Mouse (Mus musculus) heart, embryonic 15.5 days (tissue): ENCODE data around the gene S100a10. TPM values are rescaled to one million over a fixed set of nuclear protein-coding genes. Genes with fewer than 3 reads are reported as not detected.
A peak's percentile ranks its signal among the peaks of the same experiment; 100 is the strongest.

ENCODE experiments used
- ATAC-seq: fragments of 200-750 bp; cut with Nextera tagmentation; replicated peaks from 2 replicates; pipeline ENCODE4 v1.8.0; 2017; ENCODE audit warnings: low read depth, moderate TSS enrichment; ENCODE audit not compliant: insufficient number of reproducible peaks, insufficient read depth, low FRiP score
- H3K27ac ChIP-seq: fragments of 300-500 bp; sonication (generic); 2 replicates; pipeline ENCODE4 v1.5.1; 2015; ENCODE audit warnings: mild to moderate bottlenecking, inconsistent platforms
- H3K27me3 ChIP-seq: fragments of 300-500 bp; sonication (generic); 2 replicates; pipeline ENCODE4 v1.6.1; 2015; ENCODE audit warnings: inconsistent platforms
- H3K36me3 ChIP-seq: fragments of 300-500 bp; sonication (generic); 2 replicates; pipeline ENCODE4 v1.6.1; 2015; ENCODE audit warnings: mild to moderate bottlenecking, inconsistent platforms
- H3K4me1 ChIP-seq: fragments of 300-500 bp; sonication (generic); replicated peaks from 2 replicates; pipeline ENCODE4 v1.6.1; 2015; ENCODE audit warnings: inconsistent platforms
- H3K4me2 ChIP-seq: fragments of 300-500 bp; sonication (generic); 2 replicates; pipeline ENCODE4 v1.6.1; 2015; ENCODE audit warnings: inconsistent platforms, mild to moderate bottlenecking, moderate library complexity
- H3K4me3 ChIP-seq: fragments of 300-500 bp; sonication (generic); 2 replicates; pipeline ENCODE4 v1.5.1; 2015; ENCODE audit warnings: mild to moderate bottlenecking, inconsistent platforms
- H3K9ac ChIP-seq: fragments of 300-500 bp; sonication (generic); 2 replicates; pipeline ENCODE4 v1.6.1; 2015; ENCODE audit warnings: mild to moderate bottlenecking, inconsistent platforms
- H3K9me3 ChIP-seq: fragments of 300-500 bp; sonication (generic); replicated peaks from 2 replicates; pipeline ENCODE4 v1.6.1; 2016; ENCODE audit warnings: inconsistent platforms
- WGBS: fragments of 180-500 bp; shearing (Covaris S2); methylation state at CpG from one replicate; pipeline ENCODE4 v1.1.7; 2015; ENCODE audit warnings: mixed read lengths; 5-methylcytosine and 5-hydroxymethylcytosine counted together
- polyA plus RNA-seq: library from polyadenylated mRNA; unstranded; fragments of >200 nt; fragmentation: Nextera tagmentation; extraction: Ambion mirVana; gene quantifications from 2 replicates; pipeline ENCODE4 v1.2.1, GENCODE M21; 2015

S100a10 gene
- 249 and 250 TPM in 2 replicates for polyA plus RNA-seq

- under 1% methylated on average over 37 of the region's 39 CpGs for WGBS
- H3K27me3 ChIP-seq, result no peaks in the 10 kb centered on the region
- ATAC-seq, result peak; percentile 85
- H3K36me3 ChIP-seq, result no peaks in the 10 kb centered on the region
- peak within 1 kb of the TSS; percentile 86 for H3K4me2 ChIP-seq
- peak within 1 kb of the TSS; percentile 92 for H3K27ac ChIP-seq
- H3K9ac ChIP-seq, result peak within 1 kb of the TSS; percentile 70
- H3K9me3 ChIP-seq, result no peaks in the 10 kb centered on the region
- peaks cover 32% of the 10 kb centered on the region for H3K4me1 ChIP-seq
- peak within 1 kb of the TSS; percentile 72 for H3K4me3 ChIP-seq
Measured at GRCm38 (mm10) chr3:93554981-93555877, at the start of gene S100a10. TSS of gene S100a10 (plus strand) at chr3:93555080.

- Histone ChIP-seq H3K4me1 (no peaks in the 10 kb centered on the region), H3K9me3 (no peaks in the 10 kb centered on the region), H3K27me3 (no peaks in the 10 kb centered on the region), H3K4me3 (peak overlapping the region; percentile 15; the same call in 1 of the 2 replicates), H3K36me3 (no peaks in the 10 kb centered on the region), H3K4me2 (peak overlapping the region; percentile 32), H3K9ac (no peak overlapping the region), H3K27ac (0 out of 2 replicates have a peak overlapping the region, but pooled peaks have one; percentile 13)
- ATAC-seq, result peak; percentile 53; the same call in 1 of the 2 replicates
- WGBS, result 37% methylated on average over 30 of the region's 30 CpGs
Measured at GRCm38 (mm10) chr3:93505960-93506863, 48.7 kb upstream of the S100a10 start.

DNA sequence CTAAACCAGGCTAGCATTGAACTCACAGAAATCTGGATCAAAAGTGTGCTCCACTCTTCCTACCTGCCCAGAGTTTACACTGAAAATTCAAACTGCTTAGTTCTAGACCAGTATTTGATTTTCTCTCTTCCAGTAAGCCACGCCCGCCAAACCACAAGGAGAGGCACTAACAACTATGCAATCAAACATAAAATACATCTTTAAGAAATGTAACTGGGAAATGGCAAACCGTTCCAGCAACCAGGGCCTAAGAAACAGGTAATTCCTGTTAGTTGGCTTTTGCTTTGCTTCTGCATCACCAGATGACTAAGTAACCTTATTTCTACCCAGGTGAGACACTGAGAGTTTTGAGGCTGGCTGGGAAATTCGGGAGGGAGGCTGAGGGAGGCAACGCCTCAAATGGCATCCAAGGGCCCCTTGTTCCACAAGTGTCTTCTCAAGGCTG, 48.0 kb upstream of the S100a10 start:
- Histone ChIP-seq H3K27ac (no peak overlapping the region), H3K4me2 (no peak overlapping the region)

DNA sequence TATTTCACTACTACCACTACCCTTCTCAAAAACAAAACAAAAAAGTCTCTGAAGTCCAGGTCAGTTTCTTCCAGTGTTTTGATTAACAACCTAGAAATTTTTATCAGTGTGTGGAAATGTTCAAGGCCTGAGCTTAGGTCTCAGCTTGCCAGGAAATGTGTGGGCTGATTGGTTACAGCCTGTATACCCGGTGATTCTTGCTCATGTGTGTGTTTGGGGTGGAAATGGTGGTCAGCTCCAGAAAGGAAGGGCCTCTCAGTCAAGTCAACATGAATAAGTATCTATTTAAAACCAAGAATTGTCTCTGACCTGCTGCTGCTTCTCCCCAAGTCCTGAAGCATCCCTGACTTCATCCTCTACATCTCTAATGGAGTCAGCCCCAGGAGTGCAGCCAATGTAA, 45.6 kb upstream of the S100a10 start:
- H3K9me3 ChIP-seq, result no peaks in the 10 kb centered on the region
- 35% methylated on average over 1 of the region's 1 CpGs for WGBS

More for the DNA sequence above, 48.0 kb upstream of the S100a10 start:
- Histone ChIP-seq H3K27me3 (no peaks in the 10 kb centered on the region), H3K36me3 (no peaks in the 10 kb centered on the region), H3K4me1 (no peaks in the 10 kb centered on the region), H3K9ac (no peak overlapping the region), H3K4me3 (no peak overlapping the region), H3K9me3 (no peaks in the 10 kb centered on the region)
- WGBS, result 75% methylated on average over 5 of the region's 5 CpGs
- ATAC-seq, result no peak

DNA sequence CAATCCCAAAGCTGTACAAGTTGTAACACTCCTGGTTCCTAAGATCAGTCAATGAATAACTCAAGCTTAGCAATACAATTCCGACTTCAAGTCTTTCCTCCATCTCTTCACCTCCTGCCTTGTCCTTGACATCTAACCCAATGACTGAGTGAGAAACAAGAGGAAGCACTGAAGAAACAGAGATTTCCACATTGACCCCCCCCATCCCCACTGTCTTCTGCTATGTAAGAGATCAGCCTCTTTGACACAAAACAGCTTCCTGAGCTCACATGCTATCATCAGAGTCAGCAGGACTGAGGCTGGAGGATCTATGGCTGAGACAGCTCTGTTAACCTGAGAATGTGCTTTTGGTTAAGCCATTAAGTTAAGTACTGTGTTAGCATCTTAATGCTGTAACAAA, 43.8 kb upstream of the S100a10 start:
- WGBS, result 61% methylated on average over 1 of the region's 1 CpGs
- ATAC-seq, result no peak

More for the DNA sequence above, 45.6 kb upstream of the S100a10 start:
- Histone ChIP-seq H3K4me3 (no peak overlapping the region), H3K9ac (no peak overlapping the region), H3K4me1 (no peaks in the 10 kb centered on the region), H3K36me3 (no peaks in the 10 kb centered on the region), H3K27ac (no peak overlapping the region), H3K4me2 (no peak overlapping the region), H3K27me3 (no peaks in the 10 kb centered on the region)
- ATAC-seq, result no peak

GRCm38 (mm10) chr3:93511801-93512200, 43.1 kb upstream of the S100a10 start:
- Histone ChIP-seq H3K27me3 (no peaks in the 10 kb centered on the region), H3K9me3 (no peaks in the 10 kb centered on the region), H3K36me3 (no peaks in the 10 kb centered on the region), H3K4me1 (no peaks in the 10 kb centered on the region), H3K4me2 (no peak overlapping the region), H3K9ac (no peak overlapping the region), H3K4me3 (no peak overlapping the region), H3K27ac (no peak overlapping the region)
- no peak for ATAC-seq
- WGBS, result 84% methylated on average over 1 of the region's 1 CpGs

More for the DNA sequence above, 43.8 kb upstream of the S100a10 start:
- Histone ChIP-seq H3K27ac (no peak overlapping the region), H3K9me3 (no peaks in the 10 kb centered on the region), H3K4me1 (no peaks in the 10 kb centered on the region), H3K4me3 (no peak overlapping the region), H3K4me2 (no peak overlapping the region), H3K9ac (no peak overlapping the region), H3K36me3 (no peaks in the 10 kb centered on the region), H3K27me3 (no peaks in the 10 kb centered on the region)

DNA sequence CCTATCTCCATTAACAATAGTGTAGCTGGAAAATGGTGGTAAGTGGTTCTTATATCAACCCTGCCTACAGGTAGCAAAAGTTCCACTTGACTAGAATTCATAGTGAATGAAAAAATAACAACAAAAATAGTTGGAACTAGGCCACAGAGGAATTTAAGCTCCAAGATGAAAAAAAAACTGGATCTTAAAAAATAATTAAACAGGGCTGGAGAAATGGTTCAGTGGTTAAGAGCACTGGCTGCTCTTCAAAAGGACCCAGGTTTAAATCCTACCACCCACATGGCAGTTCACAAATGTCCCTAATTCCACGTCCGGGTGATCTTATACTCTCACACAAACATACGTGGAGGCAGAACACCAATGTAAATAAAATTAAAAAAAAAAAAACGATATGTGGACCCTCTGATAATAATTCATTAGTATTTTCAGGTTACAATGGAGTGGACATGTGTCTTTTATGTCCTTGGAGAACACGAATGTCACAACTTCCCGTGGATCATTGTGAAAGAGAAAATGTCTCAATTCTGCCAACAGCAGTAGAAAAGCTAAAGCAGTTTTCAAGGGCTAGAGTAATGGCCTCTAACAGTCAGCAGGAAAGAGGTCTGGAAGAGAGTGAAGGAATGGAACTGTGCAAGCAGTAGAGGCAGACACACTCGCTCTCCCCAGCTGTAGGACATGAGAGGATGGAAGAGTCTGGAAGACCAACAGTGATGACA, 42.3 kb upstream of the S100a10 start:
- Histone ChIP-seq H3K36me3 (no peaks in the 10 kb centered on the region), H3K9ac (no peak overlapping the region), H3K4me2 (no peak overlapping the region), H3K9me3 (no peaks in the 10 kb centered on the region), H3K4me1 (no peaks in the 10 kb centered on the region), H3K27me3 (no peaks in the 10 kb centered on the region), H3K27ac (no peak overlapping the region), H3K4me3 (no peak overlapping the region)
- WGBS, result 74% methylated on average over 7 of the region's 7 CpGs
- no peak for ATAC-seq

- no peak overlapping the region for H3K4me3 ChIP-seq
- H3K27ac ChIP-seq, result no peak overlapping the region
- WGBS, result 82% methylated on average over 3 of the region's 3 CpGs
- H3K4me2 ChIP-seq, result no peak overlapping the region
- no peaks in the 10 kb centered on the region for H3K4me1 ChIP-seq
- no peak overlapping the region for H3K9ac ChIP-seq
- no peaks in the 10 kb centered on the region for H3K36me3 ChIP-seq
- H3K27me3 ChIP-seq, result no peaks in the 10 kb centered on the region
- H3K9me3 ChIP-seq, result no peaks in the 10 kb centered on the region
- no peak for ATAC-seq
Measured at GRCm38 (mm10) chr3:93514628-93515027, 40.3 kb upstream of the S100a10 start.

- no peak overlapping the region for H3K27ac ChIP-seq
- no peaks in the 10 kb centered on the region for H3K27me3 ChIP-seq
- H3K36me3 ChIP-seq, result no peaks in the 10 kb centered on the region
- 64% methylated on average over 2 of the region's 2 CpGs for WGBS
- no peak overlapping the region for H3K4me3 ChIP-seq
- H3K4me1 ChIP-seq, result peaks cover 8% of the 10 kb centered on the region
- no peak for ATAC-seq
- H3K9me3 ChIP-seq, result no peaks in the 10 kb centered on the region
- no peak overlapping the region for H3K9ac ChIP-seq
- no peak overlapping the region for H3K4me2 ChIP-seq
Measured at GRCm38 (mm10) chr3:93517343-93517742, 37.5 kb upstream of the S100a10 start.

DNA sequence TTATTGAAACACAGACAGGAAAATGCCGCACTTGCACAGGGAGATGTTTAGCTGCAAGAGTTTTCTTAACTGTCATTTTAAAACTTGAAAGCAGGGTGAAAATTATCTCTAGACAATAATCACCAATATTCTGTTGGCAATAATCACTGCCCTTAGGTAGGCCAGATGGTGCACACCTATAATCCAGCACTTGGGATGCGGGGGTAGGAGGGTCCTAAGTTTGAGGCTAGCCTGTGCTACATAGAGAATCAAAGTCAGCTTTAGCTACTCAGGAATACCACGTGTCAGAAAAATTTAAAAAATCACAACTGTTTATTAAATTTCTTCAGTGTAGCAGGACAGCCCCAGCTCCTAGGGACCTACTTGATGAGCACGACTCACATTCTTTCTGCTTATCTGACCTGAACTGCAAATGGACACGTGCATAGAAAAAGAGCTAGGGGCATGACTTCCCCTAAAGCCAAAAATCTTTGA, 35.0 kb upstream of the S100a10 start:
- no peaks in the 10 kb centered on the region for H3K27me3 ChIP-seq
- H3K9ac ChIP-seq, result peak overlapping the region; percentile 65; the same call in 1 of the 2 replicates
- H3K27ac ChIP-seq, result 0 out of 2 replicates have a peak overlapping the region, but pooled peaks have one; percentile 89
- peaks cover 11% of the 10 kb centered on the region for H3K4me1 ChIP-seq
- peaks cover 2% of the 10 kb centered on the region; the same call in 1 of the 2 replicates for H3K36me3 ChIP-seq
- H3K9me3 ChIP-seq, result no peaks in the 10 kb centered on the region
- peak overlapping the region; percentile 64 for H3K4me3 ChIP-seq
- WGBS, result 47% methylated on average over 5 of the region's 5 CpGs
- H3K4me2 ChIP-seq, result peak overlapping the region; percentile 66
- no peak for ATAC-seq
